In the genomic region with DNA sequence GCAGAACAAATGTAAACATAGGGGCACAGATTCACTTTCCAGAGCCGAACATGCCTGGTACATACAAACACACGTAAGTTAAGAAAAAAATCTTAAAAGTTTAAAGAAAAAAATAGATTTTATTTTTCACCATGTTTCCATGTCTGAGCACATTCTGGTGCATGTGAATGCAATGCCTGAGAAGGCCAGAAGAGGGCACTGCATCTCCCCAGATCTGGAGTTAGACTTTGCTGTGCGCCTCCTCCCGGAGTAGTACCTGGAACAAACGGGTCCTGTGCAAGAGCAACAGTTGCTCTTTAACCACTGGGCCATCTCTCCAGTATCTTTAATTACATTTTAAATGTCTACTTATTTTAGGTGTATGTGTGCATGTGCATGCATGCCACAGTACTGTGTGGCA, we compare ENCODE assay signal across 9 mouse cellular contexts.
A peak's percentile ranks its signal among the peaks of the same experiment; 100 is the strongest.
DNase-seq lines count a peak whose midpoint lies in the region; ATAC-seq lines count a peak whose summit lies in the region.
"Had no signal": no experiment of that assay in that cellular context is flagged by ENCODE, and none has a peak within 500 bp of the region (broad histone marks: within the 10 kb centered on the region; RNA-seq: fewer than 3 reads in every experiment).

No protein-coding gene starts in this region.

- no peak overlapping the region for H3K9ac ChIP-seq in hindbrain, embryonic 14.5 days
- H3K9ac ChIP-seq in neural tube, embryonic 15.5 days (replicated peaks), result no peak overlapping the region
- H3K9ac ChIP-seq in forebrain, embryonic 13.5 days, result no peak overlapping the region
- H3K9ac ChIP-seq: limb, embryonic 12.5 days had no signal

- no peaks in the 10 kb centered on the region for H3K9me3 ChIP-seq in hindbrain, embryonic 10.5 days
- no peaks in the 10 kb centered on the region for H3K9me3 ChIP-seq in hindbrain, embryonic 14.5 days (ENCODE audit: control insufficient read depth, low read length)
- no peaks in the 10 kb centered on the region for H3K9me3 ChIP-seq in neural tube, embryonic 15.5 days (replicated peaks)
- no peaks in the 10 kb centered on the region for H3K9me3 ChIP-seq in forebrain, embryonic 13.5 days (replicated peaks)
- H3K9me3 ChIP-seq: limb, embryonic 12.5 days had no signal

- no peak for ATAC-seq in hindbrain, embryonic 14.5 days (ENCODE audit: low FRiP score)
- no peak for ATAC-seq in neural tube, embryonic 15.5 days (ENCODE audit: low FRiP score)
- no peak for ATAC-seq in forebrain, embryonic 13.5 days

- no peak overlapping the region for H3K4me3 ChIP-seq in hindbrain, embryonic 10.5 days
- H3K4me3 ChIP-seq in hindbrain, embryonic 14.5 days (replicated peaks; ENCODE audit: low read length), result no peak overlapping the region
- H3K4me3 ChIP-seq in neural tube, embryonic 15.5 days (replicated peaks), result no peak overlapping the region
- no peak overlapping the region for H3K4me3 ChIP-seq in forebrain, embryonic 13.5 days
- H3K4me3 ChIP-seq: limb, embryonic 12.5 days had no signal

- peak; percentile 16 for DNase-seq in hindbrain, embryonic 10.5 days (ENCODE audit: low spot score)
- DNase-seq in hindbrain, embryonic 14.5 days (ENCODE audit: low spot score), result no peak
- DNase-seq in CD4-positive, CD25-positive, alpha-beta regulatory T cell, adult 2 months (ENCODE audit: low read depth, low spot score), result peak; percentile 58
- peak; percentile 73 for DNase-seq in R1 (ENCODE audit: low read depth, low spot score)
- DNase-seq in kidney, adult 9 months, result peak; percentile 47
- DNase-seq in retina, postnatal 1 day, result peak; percentile 18

- H3K4me1 ChIP-seq in hindbrain, embryonic 10.5 days (replicated peaks), result no peaks in the 10 kb centered on the region
- H3K4me1 ChIP-seq in hindbrain, embryonic 14.5 days (replicated peaks; ENCODE audit: control insufficient read depth, insufficient read depth, low read length), result no peaks in the 10 kb centered on the region
- no peaks in the 10 kb centered on the region for H3K4me1 ChIP-seq in neural tube, embryonic 15.5 days
- H3K4me1 ChIP-seq in forebrain, embryonic 13.5 days, result no peaks in the 10 kb centered on the region
- H3K4me1 ChIP-seq: limb, embryonic 12.5 days had no signal

- H3K36me3 ChIP-seq in hindbrain, embryonic 10.5 days, result no peaks in the 10 kb centered on the region
- H3K36me3 ChIP-seq in hindbrain, embryonic 14.5 days (replicated peaks; ENCODE audit: control insufficient read depth, insufficient read depth), result no peaks in the 10 kb centered on the region
- H3K36me3 ChIP-seq in neural tube, embryonic 15.5 days, result no peaks in the 10 kb centered on the region
- no peaks in the 10 kb centered on the region for H3K36me3 ChIP-seq in forebrain, embryonic 13.5 days (ENCODE audit: poor library complexity, severe bottlenecking)
- H3K36me3 ChIP-seq: limb, embryonic 12.5 days had no signal

- no peaks in the 10 kb centered on the region for H3K27me3 ChIP-seq in hindbrain, embryonic 10.5 days (ENCODE audit: insufficient read depth, poor library complexity, severe bottlenecking)
- H3K27me3 ChIP-seq in hindbrain, embryonic 14.5 days (ENCODE audit: control insufficient read depth, insufficient read depth, low read length), result no peaks in the 10 kb centered on the region
- no peaks in the 10 kb centered on the region for H3K27me3 ChIP-seq in neural tube, embryonic 15.5 days (replicated peaks)
- H3K27me3 ChIP-seq in forebrain, embryonic 13.5 days, result no peaks in the 10 kb centered on the region
- H3K27me3 ChIP-seq: limb, embryonic 12.5 days had no signal

- H3K27ac ChIP-seq in hindbrain, embryonic 10.5 days, result no peak overlapping the region
- H3K27ac ChIP-seq in hindbrain, embryonic 14.5 days, result no peak overlapping the region
- no peak overlapping the region for H3K27ac ChIP-seq in neural tube, embryonic 15.5 days (replicated peaks)
- H3K27ac ChIP-seq in forebrain, embryonic 13.5 days, result no peak overlapping the region
- H3K27ac ChIP-seq: limb, embryonic 12.5 days had no signal

- WGBS in hindbrain, embryonic 10.5 days, result 73% methylated on average over 5 of the region's 5 CpGs
- 86% methylated on average over 5 of the region's 5 CpGs for WGBS in hindbrain, embryonic 14.5 days
- 85% methylated on average over 5 of the region's 5 CpGs for WGBS in neural tube, embryonic 15.5 days
- WGBS in forebrain, embryonic 13.5 days, result 72% methylated on average over 5 of the region's 5 CpGs

- no peak overlapping the region for H3K4me2 ChIP-seq in hindbrain, embryonic 14.5 days (replicated peaks)
- H3K4me2 ChIP-seq in neural tube, embryonic 15.5 days, result no peak overlapping the region
- no peak overlapping the region for H3K4me2 ChIP-seq in forebrain, embryonic 13.5 days
- H3K4me2 ChIP-seq: limb, embryonic 12.5 days had no signal
